Mouse (Mus musculus): ENCODE data around the gene Dlst.

- no peak for TF ChIP-seq CTCF (IDR thresholded peaks at IDR 0.05; ENCODE audit: low read depth)
- no peak for TF ChIP-seq EP300 (IDR thresholded peaks at IDR 0.05; ENCODE audit: low read depth)
Measured at GRCm38 (mm10) chr12:85156324-85156723, 45.7 kb downstream of the Dlst start.
